Mouse (Mus musculus) hindbrain, embryonic 11.5 days (tissue): Measurements from ENCODE around the gene Adgrf5. TPM values are rescaled to one million over a fixed set of nuclear protein-coding genes. Genes with fewer than 3 reads are reported as not detected.

Source experiments
- ATAC-seq: fragments of 200-750 bp; cut with Nextera tagmentation; 2 replicates; pipeline ENCODE4 v1.8.0; 2017; ENCODE audit warnings: mild to moderate bottlenecking, moderate TSS enrichment, moderate library complexity; ENCODE audit not compliant: low FRiP score
- DNase-seq: peaks from one replicate; pipeline ENCODE4 v3.0.0-alpha.2; 2015; ENCODE audit warnings: low spot score
- H3K27ac ChIP-seq: fragments of 300-500 bp; sonication (generic); 2 replicates; pipeline ENCODE4 v1.5.1; 2014; ENCODE audit warnings: mild to moderate bottlenecking, low read depth, low read length
- H3K27me3 ChIP-seq: fragments of 300-500 bp; sonication (generic); 2 replicates; pipeline ENCODE4 v1.6.1; 2014; ENCODE audit warnings: mild to moderate bottlenecking, low read length, moderate library complexity, mixed read lengths; ENCODE audit not compliant: control insufficient read depth, insufficient read depth
- H3K36me3 ChIP-seq: fragments of 300-500 bp; sonication (generic); 2 replicates; pipeline ENCODE4 v1.6.1; 2014; ENCODE audit warnings: mild to moderate bottlenecking, low read length, moderate library complexity, mixed read lengths; ENCODE audit not compliant: control insufficient read depth, insufficient read depth
- H3K4me1 ChIP-seq: fragments of 300-500 bp; sonication (generic); replicated peaks from 2 replicates; pipeline ENCODE4 v1.6.1; 2014; ENCODE audit warnings: low read length, mixed read lengths; ENCODE audit not compliant: control insufficient read depth, insufficient read depth
- H3K4me2 ChIP-seq: fragments of 300-500 bp; sonication (generic); replicated peaks from 2 replicates; pipeline ENCODE4 v1.6.1; 2014; ENCODE audit warnings: mild to moderate bottlenecking, low read depth, low read length
- H3K4me3 ChIP-seq: fragments of 300-500 bp; sonication (generic); 2 replicates; pipeline ENCODE4 v1.5.1; 2014; ENCODE audit warnings: low read depth, low read length
- H3K9ac ChIP-seq: fragments of 300-500 bp; sonication (generic); 2 replicates; pipeline ENCODE4 v1.6.1; 2014; ENCODE audit warnings: low read depth, low read length
- H3K9me3 ChIP-seq: fragments of 300-500 bp; sonication (generic); 2 replicates; pipeline ENCODE4 v1.6.1; 2016; ENCODE audit warnings: low read length; ENCODE audit not compliant: control insufficient read depth
- WGBS: fragments of 180-500 bp; shearing (Covaris S2); extraction: QIAGEN DNeasy Blood & Tissue Kit; methylation state at CpG from one replicate; pipeline ENCODE4 v1.1.7; 2014; 5-methylcytosine and 5-hydroxymethylcytosine counted together
- polyA plus RNA-seq: library from polyadenylated mRNA; unstranded; fragments of >200 nt; fragmentation: Nextera tagmentation; extraction: Ambion mirVana; gene quantifications from 2 replicates; pipeline ENCODE4 v1.2.1, GENCODE M21; 2014

The Adgrf5 gene
- polyA plus RNA-seq, 1 experiment from 2014 or later = 6.8 TPM

GRCm38 (mm10) chr17:43366486-43366885 is 6.2 kb downstream of the Adgrf5 start:
- Histone ChIP-seq H3K27me3 (no peaks in the 10 kb centered on the region), H3K9ac (no peak overlapping the region), H3K36me3 (no peaks in the 10 kb centered on the region), H3K27ac (no peak overlapping the region), H3K4me3 (no peak overlapping the region), H3K4me2 (no peak overlapping the region), H3K9me3 (no peaks in the 10 kb centered on the region), H3K4me1 (no peaks in the 10 kb centered on the region)
- ATAC-seq (no peak), DNase-seq (no peak)
- WGBS = 59% methylated on average over 9 of the region's 9 CpGs

GRCm38 (mm10) chr17:43368171-43368576 is 7.9 kb downstream of the Adgrf5 start:
- DNase-seq = no peak
- ATAC-seq = no peak
- 64% methylated on average over 5 of the region's 5 CpGs for WGBS

DNA sequence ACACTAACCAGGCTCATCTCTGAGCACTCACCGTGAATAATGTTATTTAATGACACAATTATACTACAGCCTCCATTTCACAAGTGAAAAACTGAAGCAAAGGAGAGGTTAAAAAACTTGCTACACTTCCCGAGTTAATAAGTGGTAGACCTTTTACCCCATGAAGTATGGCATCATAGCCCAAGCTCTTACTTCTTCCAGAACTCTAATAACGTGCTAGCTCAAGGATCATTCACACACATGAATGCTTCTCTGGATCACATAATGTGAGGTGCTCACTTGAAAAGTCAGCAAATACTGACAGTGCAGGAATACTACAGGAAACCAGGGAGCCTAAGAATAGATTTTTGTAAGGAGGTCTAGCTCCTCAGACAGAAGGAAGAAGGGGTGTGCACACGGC is 12.4 kb downstream of the Adgrf5 start:
- ATAC-seq = no peak
- no peak for DNase-seq
- Histone ChIP-seq H3K4me2 (no peak overlapping the region), H3K27me3 (no peaks in the 10 kb centered on the region), H3K4me3 (no peak overlapping the region), H3K9ac (no peak overlapping the region), H3K4me1 (no peaks in the 10 kb centered on the region), H3K9me3 (no peaks in the 10 kb centered on the region), H3K27ac (no peak overlapping the region), H3K36me3 (no peaks in the 10 kb centered on the region)
- WGBS = 83% methylated on average over 4 of the region's 4 CpGs

More at GRCm38 (mm10) chr17:43368171-43368576, 7.9 kb downstream of the Adgrf5 start:
- no peak overlapping the region for H3K27ac ChIP-seq
- H3K9ac ChIP-seq = no peak overlapping the region
- no peaks in the 10 kb centered on the region for H3K4me1 ChIP-seq
- no peak overlapping the region for H3K4me2 ChIP-seq
- no peak overlapping the region for H3K4me3 ChIP-seq
- H3K9me3 ChIP-seq = no peaks in the 10 kb centered on the region
- H3K27me3 ChIP-seq = no peaks in the 10 kb centered on the region
- no peaks in the 10 kb centered on the region for H3K36me3 ChIP-seq

DNA sequence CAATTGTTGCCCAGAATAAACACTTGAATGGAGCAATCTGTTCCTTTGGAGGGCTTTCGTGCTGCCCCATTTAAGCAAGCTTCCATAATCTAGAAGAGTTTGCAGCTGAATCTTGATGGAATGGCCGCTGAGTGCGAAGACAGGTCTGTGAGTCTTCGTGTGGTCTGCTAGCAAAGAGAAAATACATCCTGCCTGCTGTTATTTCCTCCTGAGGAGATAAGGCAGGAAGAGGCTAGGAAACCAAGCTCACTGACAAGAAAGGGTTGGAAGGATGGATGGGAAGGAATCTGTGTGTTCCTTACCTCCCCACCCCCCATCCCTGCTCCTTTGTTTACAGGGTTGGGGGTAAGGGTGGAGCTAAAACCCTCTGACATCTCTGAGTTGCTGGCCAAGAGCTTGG is 13.8 kb downstream of the Adgrf5 start:
- Histone ChIP-seq H3K27me3 (no peaks in the 10 kb centered on the region), H3K9me3 (no peaks in the 10 kb centered on the region), H3K4me3 (no peak overlapping the region), H3K27ac (no peak overlapping the region), H3K4me2 (no peak overlapping the region), H3K36me3 (no peaks in the 10 kb centered on the region), H3K9ac (no peak overlapping the region), H3K4me1 (no peaks in the 10 kb centered on the region)
- ATAC-seq (no peak), DNase-seq (no peak)
- WGBS = 63% methylated on average over 4 of the region's 4 CpGs

GRCm38 (mm10) chr17:43376527-43376926 is 16.3 kb downstream of the Adgrf5 start:
- no peaks in the 10 kb centered on the region for H3K4me1 ChIP-seq
- H3K4me2 ChIP-seq = no peak overlapping the region
- ATAC-seq (no peak), DNase-seq (no peak)
- no peaks in the 10 kb centered on the region for H3K9me3 ChIP-seq
- no peak overlapping the region for H3K27ac ChIP-seq
- H3K36me3 ChIP-seq = no peaks in the 10 kb centered on the region
- WGBS = 73% methylated on average over 5 of the region's 5 CpGs
- H3K4me3 ChIP-seq = no peak overlapping the region
- no peak overlapping the region for H3K9ac ChIP-seq
- no peaks in the 10 kb centered on the region for H3K27me3 ChIP-seq

DNA sequence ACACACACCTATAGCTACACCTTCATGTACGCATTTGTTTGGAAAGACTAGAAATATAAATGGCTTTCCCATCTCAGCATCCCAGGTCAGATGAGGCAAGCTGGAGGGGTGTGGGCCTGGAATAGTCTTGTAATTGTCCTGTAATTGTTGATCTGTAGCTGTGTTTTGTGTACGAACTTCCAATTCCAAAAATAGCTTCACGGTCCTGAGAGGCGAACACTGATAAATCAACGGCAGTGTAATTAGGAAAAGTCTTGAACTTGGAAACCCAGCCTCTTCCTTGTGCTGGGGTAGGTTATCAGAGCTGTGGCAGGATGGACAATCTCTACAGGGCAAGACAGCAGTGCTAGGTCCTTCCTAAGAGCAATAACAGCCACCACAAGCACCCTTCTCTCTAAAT is 18.5 kb downstream of the Adgrf5 start:
- Histone ChIP-seq H3K36me3 (no peaks in the 10 kb centered on the region), H3K4me3 (no peak overlapping the region), H3K27ac (no peak overlapping the region), H3K4me1 (no peaks in the 10 kb centered on the region), H3K4me2 (no peak overlapping the region), H3K9me3 (no peaks in the 10 kb centered on the region), H3K27me3 (no peaks in the 10 kb centered on the region), H3K9ac (no peak overlapping the region)
- ATAC-seq = no peak
- no peak for DNase-seq
- 92% methylated on average over 5 of the region's 5 CpGs for WGBS

DNA sequence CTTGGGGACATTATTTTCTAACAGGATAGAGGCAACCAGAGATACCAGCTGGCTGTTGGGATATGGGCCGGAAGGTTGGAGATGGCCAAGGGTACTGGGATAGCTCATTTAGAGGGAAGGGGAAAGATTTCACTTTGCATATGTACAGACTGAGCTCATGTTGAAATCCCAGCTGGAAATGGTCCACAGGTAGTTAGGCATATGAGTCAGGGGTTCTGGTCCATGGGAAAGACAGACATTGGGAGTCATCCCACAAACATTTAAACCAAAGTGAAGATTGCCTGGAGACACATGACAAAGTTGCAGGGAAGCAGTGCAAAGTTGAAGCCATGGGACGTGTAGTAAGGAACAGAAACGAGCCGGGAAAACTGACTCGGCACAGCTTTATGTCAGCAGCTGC is 26.1 kb downstream of the Adgrf5 start:
- H3K9ac ChIP-seq = no peak overlapping the region
- 85% methylated on average over 5 of the region's 5 CpGs for WGBS
- no peak overlapping the region for H3K27ac ChIP-seq
- ATAC-seq (no peak), DNase-seq (no peak)
- H3K4me1 ChIP-seq = no peaks in the 10 kb centered on the region
- no peak overlapping the region for H3K4me2 ChIP-seq
- no peaks in the 10 kb centered on the region for H3K27me3 ChIP-seq
- no peak overlapping the region for H3K4me3 ChIP-seq
- no peaks in the 10 kb centered on the region for H3K9me3 ChIP-seq
- H3K36me3 ChIP-seq = no peaks in the 10 kb centered on the region

DNA sequence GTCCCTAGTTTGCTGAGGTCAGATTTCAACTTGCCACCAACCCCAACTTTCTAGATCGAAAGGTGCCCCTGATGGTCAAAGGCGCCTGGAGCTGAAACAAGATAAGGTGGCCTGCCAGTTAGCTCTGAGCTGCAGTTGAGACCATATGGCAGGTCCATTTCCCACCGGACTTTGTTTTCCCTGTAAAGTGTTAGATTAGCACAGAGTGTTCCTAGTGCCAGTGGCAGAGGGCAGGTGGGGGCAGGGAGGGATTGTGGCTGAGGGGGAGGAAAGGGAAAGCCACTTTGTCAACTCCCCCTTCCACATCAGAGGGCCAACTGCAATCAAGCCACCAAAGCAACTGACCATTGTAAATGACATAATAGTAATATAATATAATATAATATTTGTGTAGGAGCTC is 26.9 kb downstream of the Adgrf5 start:
- DNase-seq (no peak), ATAC-seq (no peak)
- Histone ChIP-seq H3K4me2 (no peak overlapping the region), H3K9ac (no peak overlapping the region), H3K27ac (no peak overlapping the region), H3K27me3 (no peaks in the 10 kb centered on the region), H3K4me3 (no peak overlapping the region), H3K9me3 (no peaks in the 10 kb centered on the region), H3K36me3 (no peaks in the 10 kb centered on the region), H3K4me1 (no peaks in the 10 kb centered on the region)
- WGBS = 60% methylated on average over 3 of the region's 3 CpGs

- Histone ChIP-seq H3K4me1 (no peaks in the 10 kb centered on the region), H3K4me3 (no peak overlapping the region), H3K27ac (no peak overlapping the region), H3K4me2 (no peak overlapping the region), H3K9ac (no peak overlapping the region), H3K36me3 (no peaks in the 10 kb centered on the region), H3K9me3 (no peaks in the 10 kb centered on the region), H3K27me3 (no peaks in the 10 kb centered on the region)
- WGBS = 86% methylated on average over 11 of the region's 11 CpGs
- ATAC-seq (no peak), DNase-seq (no peak)
Measured at GRCm38 (mm10) chr17:43389256-43389655, 29.0 kb downstream of the Adgrf5 start.
